Comparison of ENCODE assay signal across 34 mouse cellular contexts in genomic region chr11:105063292-105063691, GRCm38 (mm10). TPM values are rescaled to one million over a fixed set of nuclear protein-coding genes. Genes with fewer than 3 reads are reported as not detected.
"Had no signal": no experiment of that assay in that cellular context is flagged by ENCODE, and none has a peak within 500 bp of the region (broad histone marks: within the 10 kb centered on the region; RNA-seq: fewer than 3 reads in every experiment).

TSS of gene Efcab3 (plus strand) at chr11:105063592.

- H3K4me3 ChIP-seq: left cerebral cortex, adult 2 months; limb, embryonic 10.5 days; limb, embryonic 12.5 days; limb, embryonic 13.5 days; limb, embryonic 15.5 days; liver, embryonic 12.5 days; liver, embryonic 13.5 days; liver, embryonic 15.5 days; lung, embryonic 15.5 days; megakaryocyte, embryonic 14.5 days; midbrain, embryonic 10.5 days; midbrain, embryonic 12.5 days; midbrain, embryonic 13.5 days; midbrain, embryonic 15.5 days; myocyte had no signal

- H3K4me1 ChIP-seq: limb, embryonic 10.5 days; limb, embryonic 12.5 days; limb, embryonic 13.5 days; limb, embryonic 15.5 days; liver, embryonic 12.5 days; liver, embryonic 13.5 days; liver, embryonic 15.5 days; lung, embryonic 15.5 days; megakaryocyte, embryonic 14.5 days; midbrain, embryonic 10.5 days; midbrain, embryonic 12.5 days; midbrain, embryonic 13.5 days; midbrain, embryonic 15.5 days had no signal

- H3K36me3 ChIP-seq: limb, embryonic 10.5 days; limb, embryonic 12.5 days; limb, embryonic 13.5 days; limb, embryonic 15.5 days; liver, embryonic 12.5 days; liver, embryonic 13.5 days; liver, embryonic 15.5 days; lung, embryonic 15.5 days; midbrain, embryonic 10.5 days; midbrain, embryonic 12.5 days; midbrain, embryonic 13.5 days; midbrain, embryonic 15.5 days had no signal

- H3K27ac ChIP-seq: left cerebral cortex, adult 2 months; limb, embryonic 10.5 days; limb, embryonic 12.5 days; limb, embryonic 13.5 days; limb, embryonic 15.5 days; liver, embryonic 12.5 days; liver, embryonic 13.5 days; liver, embryonic 14.5 days; liver, embryonic 15.5 days; lung, embryonic 15.5 days; macrophage; midbrain, embryonic 10.5 days; midbrain, embryonic 12.5 days; midbrain, embryonic 13.5 days; midbrain, embryonic 15.5 days had no signal

- H3K27me3 ChIP-seq: limb, embryonic 13.5 days; limb, embryonic 15.5 days; liver, embryonic 12.5 days; liver, embryonic 13.5 days; liver, embryonic 15.5 days; lung, embryonic 15.5 days; midbrain, embryonic 12.5 days; midbrain, embryonic 13.5 days; midbrain, embryonic 15.5 days had no signal

- DNase-seq: left cerebral cortex, postnatal 4 days; liver; liver, embryonic 13.5 days; liver, postnatal 0 days; lung, adult 18-20 months; lung, adult 2 months; lung, embryonic 14.5 days; lung, postnatal 10 days; lung, postnatal 14 days; lung, postnatal 36 days; lung, postnatal 4 days; midbrain, embryonic 14.5 days had no signal

RNA-seq across cellular contexts. Expression of gene Efcab3, which starts in this region (rescaled TPM):
- polyA plus RNA-seq: limb, embryonic 10.5 days; limb, embryonic 11.5 days; limb, embryonic 12.5 days; limb, embryonic 15.5 days; liver, adult 2 months; liver, embryonic 12.5 days; liver, embryonic 15.5 days; lung, adult 2 months; lung, embryonic 14.5 days; lung, embryonic 15.5 days; lung, embryonic 16.5 days; lung, postnatal 0 days; macrophage; midbrain, embryonic 10.5 days; midbrain, embryonic 11.5 days; midbrain, embryonic 12.5 days; midbrain, embryonic 13.5 days; midbrain, embryonic 14.5 days; midbrain, embryonic 15.5 days; midbrain, postnatal 0 days; myocyte had no signal
